Mouse (Mus musculus) MEL (cell line): ENCODE results near the gene Fam222a. TPM values are rescaled to one million over a fixed set of nuclear protein-coding genes. Genes with fewer than 3 reads are reported as not detected.

ENCODE experiments used
- DNase-seq: peaks from one replicate; pipeline ENCODE4 v3.0.0; 2011; ENCODE audit warnings: low read depth, low spot score
- H3K27ac ChIP-seq: 2 replicates; pipeline ENCODE4 v1.5.1; 2012; ENCODE audit warnings: low read depth, mild to moderate bottlenecking, control low read depth, low read length, moderate library complexity; ENCODE audit not compliant: control insufficient read depth
- H3K27me3 ChIP-seq, 2 experiments: fragments of 150-350 bp in 1 of 2; sonication (generic) in 1 of 2; 2 replicates each; pipeline ENCODE4 v1.6.1; 2012; ENCODE audit warnings: low read length in 2 of 2, mild to moderate bottlenecking in 2 of 2, improper control_type of control experiment in 1 of 2, moderate library complexity in 1 of 2; ENCODE audit not compliant: insufficient read depth in 2 of 2, control insufficient read depth in 1 of 2
- H3K36me3 ChIP-seq, 2 experiments: 2 replicates each; pipeline ENCODE4 v1.6.1; 2012 to 2014; ENCODE audit warnings: low read length in 2 of 2, improper control_type of control experiment in 1 of 2, inconsistent platforms in 1 of 2, mild to moderate bottlenecking in 1 of 2; ENCODE audit not compliant: insufficient read depth in 2 of 2, control insufficient read depth in 1 of 2
- H3K4me1 ChIP-seq, 2 experiments: fragments of 150-350 bp in 1 of 2; sonication (generic) in 1 of 2; 2 replicates each; pipeline ENCODE4 v1.6.1; 2012; ENCODE audit warnings: low read length in 2 of 2, improper control_type of control experiment in 1 of 2, mild to moderate bottlenecking in 1 of 2; ENCODE audit not compliant: insufficient read depth in 2 of 2, control insufficient read depth in 1 of 2
- H3K4me3 ChIP-seq, 2 experiments: fragments of 150-350 bp in 1 of 2; sonication (generic) in 1 of 2; 2 replicates each; pipeline ENCODE4 v1.5.1; 2012; ENCODE audit warnings: low read depth in 2 of 2, low read length in 2 of 2, mild to moderate bottlenecking in 2 of 2, moderate library complexity in 2 of 2, control low read depth in 1 of 2, improper control_type of control experiment in 1 of 2; ENCODE audit not compliant: control insufficient read depth in 1 of 2, insufficient read depth in 1 of 2
- H3K79me2 ChIP-seq: 2 replicates; pipeline ENCODE4 v1.6.1; 2012; ENCODE audit warnings: mild to moderate bottlenecking, low read length, moderate library complexity; ENCODE audit not compliant: control insufficient read depth, poor library complexity, insufficient read depth
- H3K9ac ChIP-seq: 2 replicates; pipeline ENCODE4 v1.6.1; 2012; ENCODE audit warnings: low read depth, mild to moderate bottlenecking, control low read depth, low read length, moderate library complexity; ENCODE audit not compliant: control insufficient read depth, poor library complexity, severe bottlenecking
- H3K9me3 ChIP-seq: fragments of 150-350 bp; sonication (generic); replicated peaks from 2 replicates; pipeline ENCODE4 v1.6.1; 2012; ENCODE audit warnings: mild to moderate bottlenecking, low read length, improper control_type of control experiment, moderate library complexity; ENCODE audit not compliant: insufficient read depth
- CTCF ChIP-seq, 3 experiments: IDR thresholded peaks in 2 of 3; conservative IDR thresholded peaks in 1 of 3; 2 replicates each; pipeline ENCODE4 v1.5.1; 2011 to 2012; ENCODE audit warnings: low read length in 3 of 3, low read depth in 2 of 3, mild to moderate bottlenecking in 2 of 3, improper control_type of control experiment in 1 of 3, inconsistent platforms in 1 of 3, mixed read lengths in 1 of 3, moderate library complexity in 1 of 3; ENCODE audit not compliant: control insufficient read depth in 1 of 3, insufficient read depth in 1 of 3, poor library complexity in 1 of 3, severe bottlenecking in 1 of 3
- EP300 ChIP-seq, 2 experiments: IDR thresholded peaks; 2 replicates each; pipeline ENCODE4 v1.6.1; 2011; ENCODE audit warnings: improper control_type of control experiment in 2 of 2, low read length in 2 of 2, low read depth in 1 of 2, mild to moderate bottlenecking in 1 of 2
- ETS1 ChIP-seq: IDR thresholded peaks from 2 replicates; pipeline ENCODE4 v1.6.1; 2012; ENCODE audit warnings: low read depth, mild to moderate bottlenecking, inconsistent platforms, low read length, improper control_type of control experiment, moderate library complexity
- GATA1 ChIP-seq: IDR thresholded peaks from 2 replicates; pipeline ENCODE4 v1.6.1; 2011; ENCODE audit warnings: low read depth, low read length, improper control_type of control experiment
- HCFC1 ChIP-seq: IDR thresholded peaks from 2 replicates; pipeline ENCODE4 v1.6.1; 2012; ENCODE audit warnings: low read depth, mild to moderate bottlenecking, inconsistent platforms, low read length, improper control_type of control experiment, moderate library complexity
- KAT2A ChIP-seq: conservative IDR thresholded peaks from 2 replicates; pipeline ENCODE4 v1.6.1; 2012; ENCODE audit warnings: low read depth, low read length, improper control_type of control experiment, inconsistent platforms
- MAX ChIP-seq: IDR thresholded peaks from 2 replicates; pipeline ENCODE4 v1.6.1; 2011; ENCODE audit warnings: low read length, improper control_type of control experiment
- MAZ ChIP-seq: IDR thresholded peaks from 2 replicates; pipeline ENCODE4 v1.6.1; 2012; ENCODE audit warnings: low read depth, mild to moderate bottlenecking, inconsistent platforms, low read length, improper control_type of control experiment
- MXI1 ChIP-seq: IDR thresholded peaks from 2 replicates; pipeline ENCODE4 v1.6.1; 2011; ENCODE audit warnings: mild to moderate bottlenecking, low read depth, low read length, improper control_type of control experiment
- NELFE ChIP-seq: IDR thresholded peaks from 2 replicates; pipeline ENCODE4 v1.6.1; 2011; ENCODE audit warnings: low read depth, low read length, improper control_type of control experiment
- NRF1 ChIP-seq: IDR thresholded peaks from 2 replicates; pipeline ENCODE4 v1.6.1; 2014; ENCODE audit warnings: low read depth, mild to moderate bottlenecking, inconsistent platforms, low read length, improper control_type of control experiment, moderate library complexity; ENCODE audit not compliant: poor library complexity, insufficient read depth, severe bottlenecking
- POLR2A ChIP-seq, 2 experiments: IDR thresholded peaks; 2 replicates each; pipeline ENCODE4 v1.6.1; 2011 to 2012; ENCODE audit warnings: low read length in 2 of 2, mild to moderate bottlenecking in 2 of 2, control low read depth in 1 of 2, improper control_type of control experiment in 1 of 2, low read depth in 1 of 2, moderate library complexity in 1 of 2; ENCODE audit not compliant: control insufficient read depth in 1 of 2, insufficient read depth in 1 of 2, poor library complexity in 1 of 2
- SIN3A ChIP-seq: IDR thresholded peaks from 2 replicates; pipeline ENCODE4 v1.6.1; 2012; ENCODE audit warnings: low read length, improper control_type of control experiment, inconsistent platforms
- TBP ChIP-seq: IDR thresholded peaks from 2 replicates; pipeline ENCODE4 v1.8.0; 2011; ENCODE audit warnings: low read depth, low read length, improper control_type of control experiment
- TCF12 ChIP-seq: IDR thresholded peaks from 2 replicates; pipeline ENCODE4 v1.6.1; 2014; ENCODE audit warnings: low read depth, mild to moderate bottlenecking, inconsistent platforms, low read length, improper control_type of control experiment, moderate library complexity
- ZMIZ1 ChIP-seq: IDR thresholded peaks from 2 replicates; pipeline ENCODE4 v1.6.1; 2012; ENCODE audit warnings: low read depth, mild to moderate bottlenecking, inconsistent platforms, low read length, improper control_type of control experiment, moderate library complexity
- polyA plus RNA-seq, 2 experiments: library from polyadenylated mRNA; stranded (reverse) in 1 of 2; unstranded in 1 of 2; fragments of >175 nt in 1 of 2; fragments of >200 nt in 1 of 2; gene quantifications; 2 replicates each; pipeline versions ENCODE4 v1.2.1 to v1.2.4; 2012; ENCODE audit warnings: low replicate concordance in 2 of 2, low read depth in 1 of 2; ENCODE audit not compliant: insufficient read length in 2 of 2, insufficient read depth in 1 of 2, missing spikeins in 1 of 2
- total RNA-seq: library from RNA; depleted of rRNA; stranded (reverse); fragments of 300-350 nt; gene quantifications from 2 replicates; pipeline ENCODE4 v1.2.3, GENCODE M21; 2012

The Fam222a gene
- total and polyA plus RNA-seq, 3 experiments: 0.27 to 0.70 TPM; not detected in 1

DNA sequence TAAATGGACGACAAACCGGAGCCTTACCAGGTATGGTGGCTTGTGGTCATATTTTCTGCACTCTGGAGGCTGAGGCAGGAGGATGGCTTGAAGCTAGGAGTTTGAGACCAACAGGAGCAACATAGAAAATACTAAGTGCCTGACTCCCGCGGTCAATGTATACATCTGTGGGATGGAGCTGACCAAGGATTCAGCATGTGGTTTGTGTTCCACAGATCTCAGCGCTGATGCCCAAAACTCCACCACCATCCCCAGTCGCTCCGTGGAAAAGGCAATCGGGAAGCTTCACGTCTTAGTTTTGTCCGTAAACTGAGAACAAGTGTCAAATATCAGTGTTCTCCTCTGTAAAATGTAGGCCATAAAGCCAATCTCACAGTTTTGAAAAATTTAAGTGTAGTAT lies 1.4 kb upstream of the Fam222a start:
- Histone ChIP-seq H3K27ac (no peak overlapping the region), H3K4me1 (peaks cover 0 to 25% of the 10 kb centered on the region in 2 experiments; a peak in 2 of 4 replicates), H3K9ac (no peak overlapping the region), H3K27me3 (peaks cover 2 to 3% of the 10 kb centered on the region in 2 experiments; a peak in 3 of 4 replicates), H3K4me3 (no peak overlapping the region), H3K9me3 (no peaks in the 10 kb centered on the region), H3K79me2 (no peaks in the 10 kb centered on the region), H3K36me3 (peaks cover 0 to 4% of the 10 kb centered on the region in 2 experiments; a peak in 2 of 4 replicates)
- peak; percentile 29 for DNase-seq
- 0 out of 2 replicates have a peak, but pooled peaks have one; percentile 41 for TF ChIP-seq ZMIZ1
- no peak for TF ChIP-seq CTCF (IDR thresholded peaks at IDR 0.05 in 2 of 3, conservative IDR thresholded peaks at IDR 0.05 in 1 of 3; ENCODE audit: control insufficient read depth in 1 of 3, insufficient read depth in 1 of 3, low read depth in 2 of 3, low read length in 3 of 3, poor library complexity in 1 of 3, severe bottlenecking in 1 of 3)

DNA sequence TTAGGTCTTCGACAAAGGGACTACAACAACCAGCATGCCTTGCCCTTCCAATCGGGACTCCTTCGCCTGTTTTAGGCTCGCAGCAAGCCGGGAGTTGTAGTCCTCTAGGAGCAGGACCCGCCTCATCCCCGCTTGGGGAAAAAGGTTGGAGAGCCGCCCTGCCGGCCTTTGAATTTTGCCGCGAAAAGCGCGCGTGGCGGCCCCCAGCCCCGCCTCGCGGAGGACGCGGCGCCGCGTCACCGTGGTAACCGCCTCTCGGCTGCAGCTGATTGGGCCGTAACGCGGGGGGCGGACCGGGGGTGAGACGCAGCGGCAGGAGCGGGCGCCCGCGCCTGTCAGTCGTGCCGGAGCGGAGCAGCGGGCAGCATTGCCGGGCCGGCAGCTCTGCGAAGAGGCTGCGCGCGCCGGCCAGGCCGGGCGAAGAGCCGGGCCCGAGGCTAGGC lies 720 bp upstream of the Fam222a start:
- peak; percentile 93 for DNase-seq
- no peaks in the 10 kb centered on the region for H3K9me3 ChIP-seq
- peak overlapping the region; percentile 58 to 64 for H3K4me3 ChIP-seq
- H3K27ac ChIP-seq: no peak overlapping the region
- no peaks in the 10 kb centered on the region for H3K79me2 ChIP-seq
- peak overlapping the region; percentile 56 for H3K9ac ChIP-seq
- peaks cover 0 to 25% of the 10 kb centered on the region in 2 experiments; a peak in 2 of 4 replicates for H3K4me1 ChIP-seq
- H3K27me3 ChIP-seq: peaks cover 2 to 3% of the 10 kb centered on the region in 2 experiments; a peak in 3 of 4 replicates
- TF ChIP-seq MAZ: peak; percentile 91
- TF ChIP-seq EP300 (IDR thresholded peaks at IDR 0.05; ENCODE audit: low read depth in 1 of 2, low read length in 2 of 2): no peak
- no peak for TF ChIP-seq GATA1
- TF ChIP-seq NELFE: peak; percentile 61
- TF ChIP-seq SIN3A: peak; percentile 100
- peak; percentile 47; the same call in 1 of the 2 replicates for TF ChIP-seq NRF1
- TF ChIP-seq TCF12: peak; percentile 62
- peak; percentile 28 to 70; a peak in 1 of 4 replicates for TF ChIP-seq POLR2A (IDR thresholded peaks at IDR 0.05; ENCODE audit: control insufficient read depth in 1 of 2, insufficient read depth in 1 of 2, low read depth in 1 of 2, low read length in 2 of 2, poor library complexity in 1 of 2)
- TF ChIP-seq HCFC1: peak; percentile 100
- TF ChIP-seq TBP: peak; percentile 56; the same call in 1 of the 2 replicates
- TF ChIP-seq MAX: peak; percentile 98
- peak; percentile 100 for TF ChIP-seq MXI1
- no peak for TF ChIP-seq ETS1
- TF ChIP-seq KAT2A: peak; percentile 82; the same call in 1 of the 2 replicates
- peaks cover 0 to 4% of the 10 kb centered on the region in 2 experiments; a peak in 2 of 4 replicates for H3K36me3 ChIP-seq
